Mouse (Mus musculus) CH12.LX (cell line): Measurements from ENCODE around the gene Abhd2. TPM values are rescaled to one million over a fixed set of nuclear protein-coding genes. Genes with fewer than 3 reads are reported as not detected.

Source experiments
- DNase-seq: peaks from one replicate; pipeline ENCODE4 v3.0.0-alpha.2; 2013; ENCODE audit errors: extremely low read depth
- H3K27ac ChIP-seq: 2 replicates; pipeline ENCODE4 v1.5.1; 2012; ENCODE audit warnings: low read depth, mild to moderate bottlenecking, control low read depth, moderate library complexity; ENCODE audit not compliant: insufficient read depth
- H3K27me3 ChIP-seq: replicated peaks from 2 replicates; pipeline ENCODE3; 2012; ENCODE audit warnings: inconsistent platforms
- H3K36me3 ChIP-seq, 2 experiments: replicated peaks in 1 of 2; 2 replicates each; pipeline versions ENCODE3 to v1.6.1; 2012; ENCODE audit warnings: inconsistent platforms in 1 of 2, low read length in 1 of 2, mild to moderate bottlenecking in 1 of 2, mixed read lengths in 1 of 2, moderate library complexity in 1 of 2; ENCODE audit not compliant: control insufficient read depth in 1 of 2, insufficient read depth in 1 of 2
- H3K4me1 ChIP-seq, 2 experiments: 2 replicates each; pipeline ENCODE4 v1.6.1; 2012; ENCODE audit warnings: inconsistent platforms in 1 of 2, moderate library complexity in 1 of 2; ENCODE audit not compliant: insufficient read depth in 2 of 2, control insufficient read depth in 1 of 2
- H3K4me2 ChIP-seq: 2 replicates; pipeline ENCODE4 v1.6.1; 2012; ENCODE audit warnings: low read depth, mild to moderate bottlenecking, control low read depth; ENCODE audit not compliant: poor library complexity, insufficient read depth, severe bottlenecking
- H3K4me3 ChIP-seq, 3 experiments: fragments of 150-350 bp in 1 of 3; sonication (generic) in 1 of 3; replicated peaks in 1 of 3; 2 replicates each; pipeline versions ENCODE3 to v1.5.1; 2011 to 2012; ENCODE audit warnings: low read depth in 2 of 3, low read length in 2 of 3, mild to moderate bottlenecking in 2 of 3, moderate library complexity in 2 of 3, control low read depth in 1 of 3, improper control_type of control experiment in 1 of 3, inconsistent platforms in 1 of 3, mixed read lengths in 1 of 3; ENCODE audit not compliant: poor library complexity in 1 of 3
- H3K79me2 ChIP-seq: replicated peaks from 2 replicates; pipeline ENCODE4 v1.6.1; 2012; ENCODE audit warnings: mild to moderate bottlenecking, moderate library complexity; ENCODE audit not compliant: control insufficient read depth, poor library complexity, insufficient read depth, severe bottlenecking; ENCODE audit errors: extremely low read depth
- H3K9ac ChIP-seq: 2 replicates; pipeline ENCODE4 v1.6.1; 2012; ENCODE audit warnings: low read depth, mild to moderate bottlenecking, control low read depth, moderate library complexity; ENCODE audit not compliant: insufficient read depth
- H3K9me3 ChIP-seq: replicated peaks from 2 replicates; pipeline ENCODE3; 2012; ENCODE audit warnings: low read length, inconsistent platforms, mixed read lengths
- CHD1 ChIP-seq: IDR thresholded peaks from 2 replicates; pipeline ENCODE4 v1.6.1; 2012; ENCODE audit warnings: low read depth, low read length, improper control_type of control experiment, inconsistent platforms
- CTCF ChIP-seq, 2 experiments: IDR thresholded peaks in 1 of 2; conservative IDR thresholded peaks in 1 of 2; 2 replicates each; pipeline ENCODE4 v1.5.1; 2011 to 2012; ENCODE audit warnings: low read depth in 2 of 2, low read length in 2 of 2, improper control_type of control experiment in 1 of 2, inconsistent platforms in 1 of 2, mild to moderate bottlenecking in 1 of 2, moderate library complexity in 1 of 2
- E2F4 ChIP-seq: IDR thresholded peaks from 2 replicates; pipeline ENCODE4 v1.6.1; 2011; ENCODE audit warnings: low read depth, low read length, improper control_type of control experiment; ENCODE audit not compliant: insufficient replicate concordance
- ELF1 ChIP-seq: IDR thresholded peaks from 2 replicates; pipeline ENCODE4 v1.6.1; 2014; ENCODE audit warnings: low read depth, mild to moderate bottlenecking, inconsistent platforms, low read length, improper control_type of control experiment
- EP300 ChIP-seq: IDR thresholded peaks from 2 replicates; pipeline ENCODE4 v1.6.1; 2011; ENCODE audit warnings: low read length, improper control_type of control experiment
- ETS1 ChIP-seq: conservative IDR thresholded peaks from 2 replicates; pipeline ENCODE4 v1.6.1; 2012; ENCODE audit warnings: low read depth, mild to moderate bottlenecking, inconsistent platforms, low read length, improper control_type of control experiment, moderate library complexity
- GABPA ChIP-seq: IDR thresholded peaks from 2 replicates; pipeline ENCODE4 v1.6.1; 2012; ENCODE audit warnings: low read depth, low read length, improper control_type of control experiment, inconsistent platforms; ENCODE audit not compliant: insufficient replicate concordance
- IRF4 ChIP-seq: IDR thresholded peaks from 2 replicates; pipeline ENCODE4 v1.6.1; 2014; ENCODE audit warnings: low read depth, mild to moderate bottlenecking, inconsistent platforms, low read length, improper control_type of control experiment
- KAT2A ChIP-seq: IDR thresholded peaks from 2 replicates; pipeline ENCODE4 v1.6.1; 2012; ENCODE audit warnings: low read length, improper control_type of control experiment, inconsistent platforms; ENCODE audit not compliant: insufficient replicate concordance
- MAX ChIP-seq: IDR thresholded peaks from 2 replicates; pipeline ENCODE4 v1.6.1; 2011; ENCODE audit warnings: low read length, improper control_type of control experiment
- MAZ ChIP-seq: IDR thresholded peaks from 2 replicates; pipeline ENCODE4 v1.6.1; 2012; ENCODE audit warnings: low read depth, mild to moderate bottlenecking, inconsistent platforms, low read length, improper control_type of control experiment, moderate library complexity
- MEF2A ChIP-seq: IDR thresholded peaks from 2 replicates; pipeline ENCODE4 v1.6.1; 2014; ENCODE audit warnings: low read depth, mild to moderate bottlenecking, inconsistent platforms, low read length, improper control_type of control experiment, borderline replicate concordance
- MYC ChIP-seq: IDR thresholded peaks from 2 replicates; pipeline ENCODE4 v1.6.1; 2011; ENCODE audit warnings: low read depth, mild to moderate bottlenecking, improper control_type of control experiment, low read length
- NELFE ChIP-seq: IDR thresholded peaks from 2 replicates; pipeline ENCODE4 v1.6.1; 2011; ENCODE audit warnings: low read depth, low read length, improper control_type of control experiment
- POLR2A ChIP-seq: IDR thresholded peaks from 2 replicates; pipeline ENCODE4 v1.6.1; 2011; ENCODE audit warnings: low read depth, mild to moderate bottlenecking, improper control_type of control experiment, low read length
- RCOR1 ChIP-seq: conservative IDR thresholded peaks from 2 replicates; pipeline ENCODE4 v1.6.1; 2012; ENCODE audit warnings: low read depth, mild to moderate bottlenecking, inconsistent platforms, low read length, improper control_type of control experiment
- SIN3A ChIP-seq: IDR thresholded peaks from 2 replicates; pipeline ENCODE4 v1.6.1; 2012; ENCODE audit warnings: low read length, improper control_type of control experiment, inconsistent platforms
- TBP ChIP-seq: conservative IDR thresholded peaks from 2 replicates; pipeline ENCODE4 v1.6.1; 2011; ENCODE audit warnings: low read depth, low read length, improper control_type of control experiment
- TCF12 ChIP-seq: IDR thresholded peaks from 2 replicates; pipeline ENCODE4 v1.6.1; 2014; ENCODE audit warnings: low read depth, mild to moderate bottlenecking, inconsistent platforms, low read length, improper control_type of control experiment
- UBTF ChIP-seq: IDR thresholded peaks from 2 replicates; pipeline ENCODE4 v1.6.1; 2012; ENCODE audit warnings: low read depth, mild to moderate bottlenecking, inconsistent platforms, low read length, improper control_type of control experiment, moderate library complexity
- USF1 ChIP-seq: IDR thresholded peaks from 2 replicates; pipeline ENCODE4 v1.6.1; 2014; ENCODE audit warnings: low read depth, mild to moderate bottlenecking, inconsistent platforms, low read length, improper control_type of control experiment
- ZC3H11A ChIP-seq: IDR thresholded peaks from 2 replicates; pipeline ENCODE4 v1.6.1; 2012; ENCODE audit warnings: low read depth, mild to moderate bottlenecking, inconsistent platforms, low read length, improper control_type of control experiment
- ZNF384 ChIP-seq: IDR thresholded peaks from 2 replicates; pipeline ENCODE4 v1.6.1; 2012; ENCODE audit warnings: low read depth, low read length, improper control_type of control experiment, inconsistent platforms
- dilution Hi-C: fragments of 300-500 bp; cut with MboI; formaldehyde crosslinking; loops from 2 replicates; pipeline ENCODE4 v1.14.3; 2020; ENCODE audit warnings: low sequenced_read_pairs; ENCODE audit not compliant: extremely low pct_unique_long_range_greater_than_20kb, extremely low pct_ligation_motif_present
- in situ Hi-C: fragments of 300-500 bp; cut with MboI; formaldehyde crosslinking; loops from 3 replicates; pipeline ENCODE4 v1.14.3; 2019; ENCODE audit warnings: low sequenced_read_pairs, low pct_ligation_motif_present, low pct_unique_long_range_greater_than_20kb, mixed read lengths
- polyA plus RNA-seq: library from polyadenylated mRNA; unstranded; fragments of >175 nt; gene quantifications from 2 replicates; pipeline ENCODE4 v1.2.1, GENCODE M21; 2012; ENCODE audit warnings: low read depth; ENCODE audit not compliant: insufficient read length
- total RNA-seq, 2 experiments: library from RNA; depleted of rRNA; stranded (reverse); fragments of 300-350 nt in 1 of 2; fragments of >200 nt in 1 of 2; gene quantifications; 2 replicates each; pipeline ENCODE4 v1.2.3; 2012 to 2014

Gene Abhd2
- total and polyA plus RNA-seq, 3 experiments: 6.0 to 15.4 (median 9.9) TPM

GRCm38 (mm10) chr7:79387991-79388390 lies 115.0 kb downstream of the Abhd2 start:
- Histone ChIP-seq H3K79me2 (no peaks in the 10 kb centered on the region), H3K9me3 (peaks cover under 1% of the 10 kb centered on the region), H3K36me3 (peaks cover 0 to 16% of the 10 kb centered on the region in 2 experiments), H3K9ac (no peak overlapping the region), H3K4me1 (peaks cover 13 to 52% of the 10 kb centered on the region in 2 experiments), H3K4me2 (no peak overlapping the region), H3K27ac (peak overlapping the region; percentile 24; the same call in 1 of the 2 replicates), H3K4me3 (peak overlapping the region in 1 of 3 experiments; percentile 49)
- in situ Hi-C loops (no loop called here), dilution Hi-C loops (no loop called here)
- peak; percentile 75 for DNase-seq
- TF ChIP-seq MAZ: 0 out of 2 replicates have a peak, but pooled peaks have one; percentile 20
- no peak for TF ChIP-seq USF1
- TF ChIP-seq UBTF: 0 out of 2 replicates have a peak, but pooled peaks have one; percentile 9
- TF ChIP-seq E2F4: no peak
- peak; percentile 42; the same call in 1 of the 2 replicates for TF ChIP-seq POLR2A
- no peak for TF ChIP-seq CTCF (conservative IDR thresholded peaks at IDR 0.05 in 1 of 2, IDR thresholded peaks at IDR 0.05 in 1 of 2; ENCODE audit: low read depth in 2 of 2, low read length in 2 of 2)
- TF ChIP-seq RCOR1: no peak
- TF ChIP-seq TBP: no peak
- peak; percentile 41; the same call in 1 of the 2 replicates for TF ChIP-seq ETS1
- TF ChIP-seq KAT2A: no peak
- no peak for TF ChIP-seq ZC3H11A
- 0 out of 2 replicates have a peak, but pooled peaks have one; percentile 37 for TF ChIP-seq NELFE
- no peak for TF ChIP-seq MYC
- TF ChIP-seq CHD1: no peak
- no peak for TF ChIP-seq ZNF384
- TF ChIP-seq IRF4: no peak
- TF ChIP-seq SIN3A: no peak
- TF ChIP-seq MEF2A: no peak
- no peak for TF ChIP-seq ELF1
- TF ChIP-seq MAX: 0 out of 2 replicates have a peak, but pooled peaks have one; percentile 24
- no peak for TF ChIP-seq TCF12
- no peak for TF ChIP-seq GABPA
- 0 out of 2 replicates have a peak, but pooled peaks have one; percentile 26 for TF ChIP-seq EP300
- TF ChIP-seq, all 38 proteins: peak for 7
- H3K27me3 ChIP-seq: no peaks in the 10 kb centered on the region
